In genomic region chr3:33061016-33061415, GRCm38 (mm10) we compare ENCODE assay signal across 25 mouse cellular contexts.
DNase-seq lines count a peak whose midpoint lies in the region; ATAC-seq and TF ChIP-seq lines count a peak whose summit lies in the region.
"Had no signal": no experiment of that assay in that cellular context is flagged by ENCODE, and none has a peak within 500 bp of the region (broad histone marks: within the 10 kb centered on the region; RNA-seq: fewer than 3 reads in every experiment).

No protein-coding gene starts in this region.

- no peak overlapping the region for H3K4me2 ChIP-seq in neural tube, embryonic 13.5 days
- H3K4me2 ChIP-seq: embryonic facial prominence, embryonic 12.5 days; embryonic facial prominence, embryonic 15.5 days; heart, embryonic 13.5 days had no signal

- intact Hi-C loops in heart, postnatal 25 days (cut with DNase I), result no loop called here

- no peaks in the 10 kb centered on the region for H3K36me3 ChIP-seq in neural tube, embryonic 13.5 days
- H3K36me3 ChIP-seq: embryonic facial prominence, embryonic 12.5 days; embryonic facial prominence, embryonic 15.5 days; heart, embryonic 10.5 days; heart, embryonic 13.5 days; hindbrain, embryonic 15.5 days had no signal

- H3K4me3 ChIP-seq in layer of hippocampus, adult 2 months, result no peak overlapping the region
- no peak overlapping the region for H3K4me3 ChIP-seq in cortical plate, adult 2 months (ENCODE audit: insufficient read depth, low read length)
- H3K4me3 ChIP-seq in neural tube, embryonic 13.5 days, result no peak overlapping the region
- H3K4me3 ChIP-seq: embryonic facial prominence, embryonic 12.5 days; embryonic facial prominence, embryonic 15.5 days; gastrocnemius, adult 2 months; heart, adult 2 months; heart, embryonic 10.5 days; heart, embryonic 13.5 days; hindbrain, embryonic 15.5 days had no signal

- H3K4me1 ChIP-seq in cortical plate, adult 2 months (ENCODE audit: control insufficient read depth, insufficient read depth, low read length), result peaks cover 10% of the 10 kb centered on the region
- H3K4me1 ChIP-seq in neural tube, embryonic 13.5 days (replicated peaks), result peaks cover 44% of the 10 kb centered on the region
- H3K4me1 ChIP-seq: embryonic facial prominence, embryonic 12.5 days; embryonic facial prominence, embryonic 15.5 days; heart, embryonic 10.5 days; heart, embryonic 13.5 days had no signal

- 30% methylated on average over 4 of the region's 4 CpGs for whole genome bisulfite sequencing in neural tube, embryonic 13.5 days

- no peak for TF ChIP-seq POLR2A in cortical plate, adult 2 months (IDR thresholded peaks at IDR 0.05; ENCODE audit: extremely low read depth, insufficient read depth, low read length)

- ATAC-seq in neural tube, embryonic 13.5 days (ENCODE audit: low read depth), result peak; percentile 68; the same call in 1 of the 2 replicates
- ATAC-seq: activated CD4-positive, CD25-positive, alpha-beta regulatory T cell, adult 4 months; forebrain, embryonic 14.5 days; forebrain, postnatal 0 days had no signal

- no peaks in the 10 kb centered on the region for H3K9me3 ChIP-seq in neural tube, embryonic 13.5 days
- H3K9me3 ChIP-seq: embryonic facial prominence, embryonic 12.5 days; embryonic facial prominence, embryonic 15.5 days; heart, embryonic 10.5 days; heart, embryonic 13.5 days; hindbrain, embryonic 15.5 days had no signal

- TF ChIP-seq CTCF in layer of hippocampus, adult 2 months (conservative IDR thresholded peaks at IDR 0.05), result no peak
- no peak for TF ChIP-seq CTCF in cortical plate, adult 2 months (IDR thresholded peaks at IDR 0.05; ENCODE audit: extremely low read depth, insufficient read depth, low read length)

- peak; percentile 49 for DNase-seq in heart, adult 11 months
- DNase-seq in heart, postnatal 25 days (ENCODE audit: low spot score), result no peak
- no peak for DNase-seq in layer of hippocampus, adult 2 months (ENCODE audit: low spot score in 2 of 2)
- DNase-seq in layer of hippocampus, postnatal 25 days (ENCODE audit: extremely low spot score in 1 of 2, low spot score in 1 of 2), result no peak
- DNase-seq in right cerebral cortex, postnatal 25 days, result no peak
- DNase-seq in gastrocnemius, adult 8-10 months (ENCODE audit: low spot score in 2 of 2), result no peak
- DNase-seq: adrenal gland, postnatal 10 days; adrenal gland, postnatal 36 days; cerebellum, adult 18-20 months; cerebellum, adult 9-10 months; cerebellum, postnatal 14 days; forebrain, postnatal 0 days; gastrocnemius, adult 2 months; gastrocnemius, postnatal 25 days; heart, adult 2 months; heart, postnatal 14 days had no signal

- 0 out of 2 replicates have a peak, but pooled peaks cover 2% of the 10 kb centered on the region for H3K27me3 ChIP-seq in neural tube, embryonic 13.5 days
- H3K27me3 ChIP-seq: embryonic facial prominence, embryonic 12.5 days; embryonic facial prominence, embryonic 15.5 days; heart, embryonic 13.5 days; hindbrain, embryonic 15.5 days had no signal

- H3K27ac ChIP-seq in layer of hippocampus, adult 2 months, result peak overlapping the region; percentile 44
- H3K27ac ChIP-seq in cortical plate, adult 2 months (ENCODE audit: insufficient read depth, low read length), result peak overlapping the region; percentile 36; the same call in 1 of the 2 replicates
- H3K27ac ChIP-seq in neural tube, embryonic 13.5 days (replicated peaks), result peak overlapping the region; percentile 59
- H3K27ac ChIP-seq: embryonic facial prominence, embryonic 12.5 days; embryonic facial prominence, embryonic 15.5 days; gastrocnemius, adult 2 months; heart, adult 2 months; heart, embryonic 10.5 days; heart, embryonic 13.5 days; hindbrain, embryonic 15.5 days had no signal

- no peak overlapping the region for H3K9ac ChIP-seq in neural tube, embryonic 13.5 days
- H3K9ac ChIP-seq: embryonic facial prominence, embryonic 12.5 days; embryonic facial prominence, embryonic 15.5 days; forebrain, postnatal 0 days; heart, embryonic 13.5 days; hindbrain, embryonic 15.5 days had no signal
